Mouse (Mus musculus): ENCODE measurements around the gene P2rx2. TPM values are rescaled to one million over a fixed set of nuclear protein-coding genes. Genes with fewer than 3 reads are reported as not detected.

P2rx2 gene
- polyA plus RNA-seq (2012; rRNA removed): 1.3 and 1.6 TPM in 2 replicates

GRCm38 (mm10) chr5:110342648-110343284, at the start of gene P2rx2:
P2rx2 (minus strand) TSS chr5:110343212.

GRCm38 (mm10) chr5:110344524-110344923, 1.5 kb upstream of the P2rx2 start, which contains the start of gene Lrcol1:
Lrcol1 (plus strand) TSS chr5:110344730.

Other genes with a start within 250 kb of the P2rx2 start
- gene Gm35315, start 248.8 kb downstream of the P2rx2 start, polyA plus RNA-seq (2012; rRNA removed): 0.10 TPM in 1 of 2 replicates, not detected in the other
- 0.42 and 1.0 TPM in 2 replicates for gene Plcxd1, start 243.2 kb downstream of the P2rx2 start, polyA plus RNA-seq (2012; rRNA removed)
- 205 and 214 TPM in 2 replicates for gene Gtpbp6, start 235.0 kb downstream of the P2rx2 start, polyA plus RNA-seq (2012; rRNA removed)
- gene Zfp605, start 233.1 kb downstream of the P2rx2 start, polyA plus RNA-seq (2012; rRNA removed): 0.25 and 0.47 TPM in 2 replicates
- gene Chfr, start 207.4 kb downstream of the P2rx2 start, polyA plus RNA-seq (2012; rRNA removed): 45.8 and 52.5 TPM in 2 replicates
- 14.8 and 15.8 TPM in 2 replicates for gene Golga3, start 166.5 kb downstream of the P2rx2 start, polyA plus RNA-seq (2012; rRNA removed)
- 16.3 and 19.1 TPM in 2 replicates for gene Ankle2, start 112.2 kb downstream of the P2rx2 start, polyA plus RNA-seq (2012; rRNA removed)
- 28.2 and 33.0 TPM in 2 replicates for gene Pgam5, start 73.3 kb downstream of the P2rx2 start, polyA plus RNA-seq (2012; rRNA removed)
- 4.5 and 5.5 TPM in 2 replicates for gene Pxmp2, start 57.0 kb downstream of the P2rx2 start, polyA plus RNA-seq (2012; rRNA removed)
- gene Pole, start 56.9 kb downstream of the P2rx2 start, polyA plus RNA-seq (2012; rRNA removed): 7.7 and 12.0 TPM in 2 replicates
- not detected in 2 replicates for gene Lrcol1, start 1.5 kb upstream of the P2rx2 start, polyA plus RNA-seq (2012; rRNA removed)
- 207 and 215 TPM in 2 replicates for gene Fbrsl1, start 105.3 kb upstream of the P2rx2 start, polyA plus RNA-seq (2012; rRNA removed)
- 0.33 and 0.50 TPM in 2 replicates for gene Galnt9, start 201.1 kb upstream of the P2rx2 start, polyA plus RNA-seq (2012; rRNA removed)